Mouse (Mus musculus) forebrain, postnatal 0 days (tissue): Measurements from ENCODE around the gene Aurkc. TPM values are rescaled to one million over a fixed set of nuclear protein-coding genes. Genes with fewer than 3 reads are reported as not detected.
A peak's percentile ranks its signal among the peaks of the same experiment; 100 is the strongest.
"Not testable (repeated sequence)": the region's sequence is repeated elsewhere in the genome, so short reads cannot be mapped to it uniquely, and the experiment has no call there.

Experiments
- ATAC-seq: fragments of 200-750 bp; cut with Nextera tagmentation; 2 replicates; pipeline ENCODE4 v1.8.0; 2017; ENCODE audit warnings: mild to moderate bottlenecking, moderate library complexity
- DNase-seq: peaks from one replicate; pipeline ENCODE4 v3.0.0-alpha.2; 2015
- H3K27ac ChIP-seq: fragments of 300-500 bp; sonication (generic); 2 replicates; pipeline ENCODE4 v1.5.1; 2014; ENCODE audit warnings: low read depth, mild to moderate bottlenecking, antibody characterized with exemption, low read length, moderate library complexity, mixed read lengths
- H3K27me3 ChIP-seq: fragments of 300-500 bp; sonication (generic); 2 replicates; pipeline ENCODE4 v1.6.1; 2014; ENCODE audit warnings: mild to moderate bottlenecking, low read length, mixed read lengths; ENCODE audit not compliant: insufficient read depth
- H3K36me3 ChIP-seq: fragments of 300-500 bp; sonication (generic); 2 replicates; pipeline ENCODE4 v1.6.1; 2014; ENCODE audit warnings: mild to moderate bottlenecking, moderate library complexity; ENCODE audit not compliant: insufficient read depth
- H3K4me1 ChIP-seq: fragments of 300-500 bp; sonication (generic); 2 replicates; pipeline ENCODE4 v1.6.1; 2014; ENCODE audit warnings: antibody characterized with exemption; ENCODE audit not compliant: insufficient read depth
- H3K4me2 ChIP-seq: fragments of 300-500 bp; sonication (generic); 2 replicates; pipeline ENCODE4 v1.6.1; 2014; ENCODE audit warnings: low read depth, mild to moderate bottlenecking, moderate library complexity
- H3K4me3 ChIP-seq: fragments of 300-500 bp; sonication (generic); 2 replicates; pipeline ENCODE4 v1.5.1; 2014; ENCODE audit warnings: low read depth, low read length, mixed read lengths
- H3K9ac ChIP-seq: fragments of 300-500 bp; sonication (generic); 2 replicates; pipeline ENCODE4 v1.6.1; 2014; ENCODE audit warnings: mild to moderate bottlenecking
- H3K9me3 ChIP-seq: fragments of 300-500 bp; sonication (generic); 2 replicates; pipeline ENCODE4 v1.6.1; 2016; ENCODE audit warnings: low read length
- CTCF ChIP-seq: sonication (generic); IDR thresholded peaks from 2 replicates; pipeline ENCODE4 v1.5.1; 2016; ENCODE audit warnings: antibody characterized with exemption, control low read depth, low read depth
- WGBS: fragments of 180-500 bp; shearing (Covaris S2); extraction: QIAGEN DNeasy Blood & Tissue Kit; methylation state at CpG from one replicate; pipeline ENCODE4 v1.1.7; 2014; 5-methylcytosine and 5-hydroxymethylcytosine counted together
- polyA plus RNA-seq: library from polyadenylated mRNA; unstranded; fragments of >200 nt; fragmentation: Nextera tagmentation; extraction: Ambion mirVana; gene quantifications from 2 replicates; pipeline ENCODE4 v1.2.1, GENCODE M21; 2015
- total RNA-seq: library from RNA; depleted of rRNA; stranded (reverse); fragments of >200 nt; gene quantifications from 2 replicates; pipeline ENCODE4 v1.2.3, GENCODE M21; 2014; rRNA removed

Gene Aurkc
- total RNA-seq (not detected in 2 replicates), polyA plus RNA-seq (not detected in 2 replicates)

GRCm38 (mm10) chr7:6995251-6995650 lies at the start of gene Aurkc:
Gene Aurkc (plus strand): TSS chr7:6995300.
- H3K27me3 ChIP-seq, H3K9ac ChIP-seq, H3K27ac ChIP-seq, H3K36me3 ChIP-seq, H3K9me3 ChIP-seq, H3K4me3 ChIP-seq, DNase-seq, H3K4me1 ChIP-seq, H3K4me2 ChIP-seq, ATAC-seq: not testable (repeated sequence)
- 90% methylated on average over 11 of the region's 11 CpGs for WGBS

GRCm38 (mm10) chr7:6948061-6948460 lies 47.0 kb upstream of the Aurkc start:
- not testable (repeated sequence) for H3K27me3 ChIP-seq, H3K27ac ChIP-seq, H3K4me2 ChIP-seq, H3K4me3 ChIP-seq, H3K9ac ChIP-seq, ATAC-seq, H3K36me3 ChIP-seq, DNase-seq, H3K4me1 ChIP-seq, H3K9me3 ChIP-seq
- 90% methylated on average over 18 of the region's 20 CpGs for WGBS

- H3K4me1 ChIP-seq: no peaks in the 10 kb centered on the region
- DNase-seq (no peak), ATAC-seq (no peak)
- no peak overlapping the region for H3K4me3 ChIP-seq
- no peak overlapping the region for H3K27ac ChIP-seq
- no peak overlapping the region for H3K4me2 ChIP-seq
- H3K9ac ChIP-seq: no peak overlapping the region
- 92% methylated on average over 4 of the region's 4 CpGs for WGBS
- H3K9me3 ChIP-seq: no peaks in the 10 kb centered on the region
- no peak for TF ChIP-seq CTCF
- H3K36me3 ChIP-seq: no peaks in the 10 kb centered on the region
- no peaks in the 10 kb centered on the region for H3K27me3 ChIP-seq
Measured at GRCm38 (mm10) chr7:6956576-6956975, 38.5 kb upstream of the Aurkc start.

- 95% methylated on average over 1 of the region's 1 CpGs for WGBS
- Histone ChIP-seq H3K4me2 (no peak overlapping the region), H3K4me3 (no peak overlapping the region), H3K4me1 (no peaks in the 10 kb centered on the region), H3K9ac (no peak overlapping the region), H3K36me3 (0 out of 2 replicates have a peak, but pooled peaks cover under 1% of the 10 kb centered on the region), H3K27ac (no peak overlapping the region), H3K27me3 (no peaks in the 10 kb centered on the region), H3K9me3 (no peaks in the 10 kb centered on the region)
- 0 out of 2 replicates have a peak, but pooled peaks have one; percentile 13 for TF ChIP-seq CTCF
- ATAC-seq (no peak), DNase-seq (no peak)
Measured at GRCm38 (mm10) chr7:6958574-6958973, 36.5 kb upstream of the Aurkc start.

GRCm38 (mm10) chr7:6973566-6973965 lies 21.5 kb upstream of the Aurkc start:
- WGBS: 84% methylated on average over 1 of the region's 1 CpGs
- Histone ChIP-seq H3K4me2 (no peak overlapping the region), H3K27ac (no peak overlapping the region), H3K36me3 (no peaks in the 10 kb centered on the region), H3K9ac (no peak overlapping the region), H3K4me3 (no peak overlapping the region), H3K27me3 (no peaks in the 10 kb centered on the region), H3K9me3 (no peaks in the 10 kb centered on the region), H3K4me1 (no peaks in the 10 kb centered on the region)
- TF ChIP-seq CTCF: no peak
- ATAC-seq (no peak), DNase-seq (no peak)

- Histone ChIP-seq H3K27ac (no peak overlapping the region), H3K4me1 (no peaks in the 10 kb centered on the region), H3K27me3 (no peaks in the 10 kb centered on the region), H3K9ac (no peak overlapping the region), H3K4me3 (no peak overlapping the region), H3K9me3 (no peaks in the 10 kb centered on the region), H3K4me2 (no peak overlapping the region), H3K36me3 (no peaks in the 10 kb centered on the region)
- no peak for ATAC-seq
- DNase-seq: no peak
- WGBS: 92% methylated on average over 19 of the region's 19 CpGs
- TF ChIP-seq CTCF: no peak
Measured at GRCm38 (mm10) chr7:6976890-6977289, 18.2 kb upstream of the Aurkc start.

GRCm38 (mm10) chr7:6998914-6999313 lies 3.8 kb downstream of the Aurkc start:
- not testable (repeated sequence) for H3K27ac ChIP-seq, DNase-seq, H3K4me3 ChIP-seq, H3K9me3 ChIP-seq, H3K36me3 ChIP-seq, H3K9ac ChIP-seq, H3K27me3 ChIP-seq, H3K4me1 ChIP-seq, H3K4me2 ChIP-seq, ATAC-seq
- WGBS: 65% methylated on average over 3 of the region's 3 CpGs

GRCm38 (mm10) chr7:7005441-7005840 lies 10.3 kb downstream of the Aurkc start:
- not testable (repeated sequence) for H3K4me3 ChIP-seq, H3K27ac ChIP-seq, H3K9me3 ChIP-seq, ATAC-seq, DNase-seq, H3K4me2 ChIP-seq, H3K36me3 ChIP-seq, H3K4me1 ChIP-seq, H3K27me3 ChIP-seq, H3K9ac ChIP-seq
- 76% methylated on average over 5 of the region's 5 CpGs for WGBS
